Mouse (Mus musculus) embryonic fibroblast, embryonic 13.5 days (primary cell): ENCODE results near the gene Klhl12.

Experiments used
- CTCF ChIP-seq: IDR thresholded peaks from 2 replicates; pipeline ENCODE4 v1.5.1; 2011; ENCODE audit warnings: mild to moderate bottlenecking, control low read depth, low read length, moderate library complexity, borderline replicate concordance; ENCODE audit not compliant: insufficient read depth
- POLR2A ChIP-seq: IDR thresholded peaks from 2 replicates; pipeline ENCODE4 v1.6.1; 2011; ENCODE audit warnings: low read depth, mild to moderate bottlenecking, control low read depth, low read length, moderate library complexity

DNA sequence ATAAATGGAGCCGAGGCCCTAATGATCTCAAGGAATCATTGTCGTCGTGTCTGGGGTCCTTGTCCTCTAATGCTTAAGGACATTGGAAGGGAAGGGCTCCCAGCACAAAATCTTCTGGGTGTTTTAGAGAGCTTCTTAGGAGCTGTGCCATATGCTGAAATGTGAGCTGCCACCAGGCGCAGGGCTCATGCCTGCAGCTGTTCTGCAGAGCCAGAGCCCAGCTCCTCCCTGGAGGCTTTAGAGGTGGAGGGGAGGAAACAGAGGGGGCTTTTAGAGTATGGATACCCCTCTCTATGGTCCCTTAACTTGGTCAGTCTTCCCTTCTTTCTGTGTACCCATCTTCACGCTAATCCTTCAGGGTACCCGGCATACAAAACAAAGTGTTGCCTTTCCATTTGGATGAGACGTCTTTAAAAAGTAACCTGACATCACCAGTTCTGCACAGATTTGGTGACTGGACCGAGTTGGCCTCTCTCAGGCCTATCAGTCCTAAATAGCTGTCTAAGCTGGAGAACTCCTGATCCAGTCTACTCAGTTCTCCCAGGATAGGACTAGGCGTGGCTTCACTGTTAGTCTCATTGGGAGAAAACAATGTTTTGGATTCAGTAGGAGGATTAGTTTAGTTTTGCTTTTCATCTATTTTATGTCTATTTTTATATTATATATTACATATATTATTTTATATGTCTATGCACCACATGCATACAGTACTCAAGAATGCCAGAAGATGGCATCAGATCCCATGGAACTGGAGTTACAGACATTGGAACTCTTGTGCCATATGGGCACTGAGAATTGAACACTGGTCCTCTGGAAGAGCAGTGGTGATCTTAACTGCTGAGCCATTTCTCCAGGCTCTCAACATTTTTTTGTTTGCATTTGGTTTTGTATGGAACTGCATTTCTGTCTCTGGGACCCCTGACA lies 43.4 kb upstream of the Klhl12 start:
- no peak for TF ChIP-seq CTCF
- TF ChIP-seq POLR2A = no peak
